Mouse (Mus musculus): ENCODE measurements at regions not wholly inside any gene's neighbourhood (a gene's known extent, or its start where the extent isn't known, plus 50 kb on each side); places are given as distances from the start of the nearest gene placed in this dataset.

DNA sequence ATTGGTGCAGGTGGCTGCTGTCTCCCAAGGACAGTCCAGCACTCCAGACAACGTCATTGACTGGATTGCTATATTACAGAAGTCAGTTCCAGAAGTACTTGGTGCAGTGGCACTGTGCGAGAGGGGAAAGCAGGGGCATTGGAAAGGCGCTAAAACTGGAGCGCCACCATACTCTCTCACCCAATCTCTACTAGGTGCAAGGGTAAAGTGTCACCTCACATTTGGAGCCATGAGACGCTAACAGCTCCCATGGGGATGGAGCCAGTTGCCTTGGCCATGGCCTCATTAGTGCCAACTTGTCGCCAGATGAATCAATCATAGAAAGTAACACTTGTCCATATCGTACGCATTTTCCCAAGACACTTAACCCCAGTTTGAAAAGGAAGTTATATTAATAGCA lies 1617.2 kb upstream of the Gulo start:
- Histone ChIP-seq H3K4me1 (ENCODE audit: control insufficient read depth, insufficient read depth, low read length) (no peaks in the 10 kb centered on the region), H3K27ac (ENCODE audit: insufficient read depth, low read depth, low read length) (no peak overlapping the region), H3K4me3 (ENCODE audit: insufficient read depth, low read length) (no peak overlapping the region)
- TF ChIP-seq CTCF (IDR thresholded peaks at IDR 0.05; ENCODE audit: low read depth, low read length) (no peak), POLR2A (IDR thresholded peaks at IDR 0.05; ENCODE audit: borderline replicate concordance, low read depth, low read length) (no peak)

DNA sequence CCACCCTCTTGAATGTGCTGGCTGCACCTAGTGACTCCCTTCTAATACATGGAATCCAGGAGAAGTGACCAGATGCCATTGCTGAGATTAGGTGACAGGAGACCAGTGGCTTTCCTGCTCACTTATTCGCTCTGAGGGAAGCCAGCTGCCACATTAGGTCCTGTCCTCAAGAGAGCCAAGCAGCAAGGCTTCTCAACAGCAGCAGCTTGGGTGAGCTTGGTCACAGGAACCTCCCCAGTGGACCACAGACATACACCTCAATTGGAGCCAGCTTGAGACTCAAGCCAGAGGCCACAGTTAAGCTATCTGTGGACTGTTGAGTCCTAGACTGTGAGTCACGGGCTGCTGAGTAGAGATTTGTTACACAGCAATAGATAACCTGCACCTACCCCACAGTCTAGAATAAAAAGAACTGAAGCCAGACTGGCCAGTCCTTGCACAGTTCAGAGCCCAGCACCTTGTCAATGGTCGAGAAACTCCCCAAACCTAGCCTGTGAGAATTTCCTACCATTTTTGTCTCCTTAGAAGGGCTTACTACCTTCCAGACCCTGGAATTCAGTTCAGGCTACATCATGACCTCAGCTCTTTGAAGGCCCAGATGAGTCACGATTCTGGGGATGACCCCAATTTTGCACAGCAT lies 1615.0 kb upstream of the Gulo start:
- no peaks in the 10 kb centered on the region for H3K4me1 ChIP-seq (ENCODE audit: control insufficient read depth, insufficient read depth, low read length)
- H3K4me3 ChIP-seq (ENCODE audit: insufficient read depth, low read length): no peak overlapping the region
- H3K27ac ChIP-seq (ENCODE audit: insufficient read depth, low read depth, low read length): no peak overlapping the region
- TF ChIP-seq POLR2A (IDR thresholded peaks at IDR 0.05; ENCODE audit: borderline replicate concordance, low read depth, low read length): no peak
- no peak for TF ChIP-seq CTCF (IDR thresholded peaks at IDR 0.05; ENCODE audit: low read depth, low read length)

DNA sequence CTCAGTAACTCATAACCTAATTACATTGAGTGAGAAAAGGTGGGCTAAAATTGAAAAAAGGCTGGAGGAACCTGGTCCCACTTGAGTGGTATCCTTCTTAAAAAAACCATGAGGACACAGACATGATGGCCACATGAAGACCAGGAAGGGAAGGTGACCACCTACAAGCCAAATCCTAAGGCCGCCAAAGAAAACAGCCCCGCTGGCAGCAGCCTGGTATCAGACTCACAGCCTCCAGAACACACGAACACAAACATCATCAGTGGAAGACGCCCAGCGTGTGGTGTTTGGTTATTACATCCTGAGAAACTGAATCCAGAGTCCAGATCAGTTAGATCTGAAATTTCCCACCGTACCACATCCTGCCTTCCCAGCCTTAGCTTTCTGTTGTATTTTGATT lies 1613.9 kb upstream of the Gulo start:
- no peak overlapping the region for H3K27ac ChIP-seq (ENCODE audit: insufficient read depth, low read depth, low read length)
- H3K4me1 ChIP-seq (ENCODE audit: control insufficient read depth, insufficient read depth, low read length): no peaks in the 10 kb centered on the region
- H3K4me3 ChIP-seq (ENCODE audit: insufficient read depth, low read length): no peak overlapping the region
- TF ChIP-seq CTCF (IDR thresholded peaks at IDR 0.05; ENCODE audit: low read depth, low read length): no peak
- no peak for TF ChIP-seq POLR2A (IDR thresholded peaks at IDR 0.05; ENCODE audit: borderline replicate concordance, low read depth, low read length)

DNA sequence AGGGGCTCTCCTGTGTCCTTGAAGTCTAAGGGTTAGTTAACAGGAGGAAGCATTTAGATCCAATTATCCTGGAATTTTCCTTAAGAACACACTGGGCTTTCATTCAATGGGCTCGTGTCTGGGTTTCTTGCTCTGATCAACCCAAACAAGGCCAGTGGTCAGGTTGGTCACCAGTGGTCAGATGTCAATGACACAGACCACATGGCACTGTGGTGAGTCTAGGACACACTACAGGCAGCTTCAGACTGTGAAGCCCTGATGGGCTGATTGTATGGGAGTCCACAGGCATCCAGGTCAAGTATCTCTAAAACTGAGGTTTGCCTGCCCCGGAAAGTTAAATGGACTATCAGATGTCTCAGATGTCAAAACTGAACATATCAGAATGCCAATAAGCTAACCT lies 1612.5 kb upstream of the Gulo start:
- Histone ChIP-seq H3K4me1 (ENCODE audit: control insufficient read depth, insufficient read depth, low read length) (no peaks in the 10 kb centered on the region), H3K4me3 (ENCODE audit: insufficient read depth, low read length) (no peak overlapping the region), H3K27ac (ENCODE audit: insufficient read depth, low read depth, low read length) (no peak overlapping the region)
- TF ChIP-seq CTCF (IDR thresholded peaks at IDR 0.05; ENCODE audit: low read depth, low read length): no peak

DNA sequence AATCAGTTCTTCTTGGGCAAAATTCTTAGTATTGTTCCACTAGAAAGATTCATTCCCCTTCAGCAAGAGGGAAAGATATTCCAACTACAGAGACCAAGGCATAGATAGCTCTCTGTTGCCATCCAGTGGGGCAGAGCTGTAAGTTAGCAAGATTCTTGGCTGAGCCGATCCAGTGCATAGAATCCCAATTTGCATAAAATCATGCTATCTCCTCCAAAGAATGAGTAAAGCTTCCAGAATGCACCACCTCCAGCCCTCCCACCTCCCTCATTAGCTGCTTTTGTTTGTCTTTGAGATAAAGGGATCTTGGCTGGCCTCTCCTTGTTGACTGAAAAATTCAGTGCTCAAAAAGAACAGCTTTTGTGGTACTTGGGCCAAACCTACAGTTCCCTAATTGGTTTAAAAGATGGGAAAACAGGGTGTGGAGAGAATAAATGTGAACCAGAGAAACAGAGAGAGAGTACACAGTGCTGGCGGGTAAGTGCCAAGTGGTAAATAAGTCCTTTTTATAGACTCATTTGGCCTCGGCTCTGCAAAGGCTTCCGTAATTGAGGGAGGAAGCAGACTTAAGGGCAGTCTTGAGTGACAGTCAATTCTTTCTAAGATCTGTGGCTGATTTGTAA lies 1612.0 kb upstream of the Gulo start:
- TF ChIP-seq POLR2A (IDR thresholded peaks at IDR 0.05; ENCODE audit: borderline replicate concordance, low read depth, low read length) (no peak), CTCF (IDR thresholded peaks at IDR 0.05; ENCODE audit: low read depth, low read length) (no peak)
- Histone ChIP-seq H3K27ac (ENCODE audit: insufficient read depth, low read depth, low read length) (no peak overlapping the region), H3K4me1 (ENCODE audit: control insufficient read depth, insufficient read depth, low read length) (no peaks in the 10 kb centered on the region), H3K4me3 (ENCODE audit: insufficient read depth, low read length) (no peak overlapping the region)

DNA sequence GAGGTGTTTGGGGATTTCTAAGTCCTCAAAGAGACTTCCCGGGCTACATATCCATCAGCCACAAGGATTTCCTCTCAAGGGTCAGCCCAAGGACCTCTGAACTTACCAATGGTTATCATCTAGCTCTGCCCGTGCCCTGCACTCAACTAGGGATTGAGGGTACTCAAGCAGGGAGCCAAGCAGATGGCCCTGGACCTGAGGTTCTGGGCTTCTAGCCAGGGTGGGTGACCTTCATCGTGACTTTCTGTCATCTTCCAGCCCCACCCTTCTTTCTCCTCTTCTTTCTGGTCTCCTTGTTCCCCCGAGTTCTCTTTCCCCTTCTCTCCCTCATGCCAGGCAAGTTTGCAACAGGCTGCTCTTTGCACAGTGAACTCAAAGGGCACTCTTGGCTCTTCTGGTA lies 1610.6 kb upstream of the Gulo start:
- TF ChIP-seq POLR2A (IDR thresholded peaks at IDR 0.05; ENCODE audit: borderline replicate concordance, low read depth, low read length): no peak
- Histone ChIP-seq H3K4me3 (ENCODE audit: insufficient read depth, low read length) (no peak overlapping the region), H3K4me1 (ENCODE audit: control insufficient read depth, insufficient read depth, low read length) (no peaks in the 10 kb centered on the region), H3K27ac (ENCODE audit: insufficient read depth, low read depth, low read length) (no peak overlapping the region)

DNA sequence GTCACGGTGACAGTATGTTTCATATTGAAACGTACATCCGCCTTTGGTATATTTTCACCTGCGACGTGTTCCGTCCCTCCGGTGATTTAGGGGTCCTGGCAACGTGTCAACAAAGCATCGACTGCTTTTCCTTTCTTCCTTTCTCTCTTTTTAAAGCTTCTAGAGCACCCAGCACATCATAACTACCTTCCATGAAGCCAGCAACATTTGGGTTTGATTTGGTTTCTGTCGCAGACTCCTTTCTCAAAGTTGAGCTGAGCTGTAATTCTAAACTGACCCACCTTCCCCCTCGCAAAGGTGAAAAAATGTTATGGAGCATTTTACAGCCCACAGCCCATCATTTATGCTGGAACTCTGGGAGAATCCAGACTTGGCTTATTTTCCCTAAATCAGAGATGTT lies 1605.4 kb upstream of the Gulo start:
- TF ChIP-seq POLR2A (IDR thresholded peaks at IDR 0.05; ENCODE audit: borderline replicate concordance, low read depth, low read length): no peak
- TF ChIP-seq CTCF (IDR thresholded peaks at IDR 0.05; ENCODE audit: low read depth, low read length): no peak
- H3K4me3 ChIP-seq (ENCODE audit: insufficient read depth, low read length): no peak overlapping the region
- no peaks in the 10 kb centered on the region for H3K4me1 ChIP-seq (ENCODE audit: control insufficient read depth, insufficient read depth, low read length)
- no peak overlapping the region for H3K27ac ChIP-seq (ENCODE audit: insufficient read depth, low read depth, low read length)

DNA sequence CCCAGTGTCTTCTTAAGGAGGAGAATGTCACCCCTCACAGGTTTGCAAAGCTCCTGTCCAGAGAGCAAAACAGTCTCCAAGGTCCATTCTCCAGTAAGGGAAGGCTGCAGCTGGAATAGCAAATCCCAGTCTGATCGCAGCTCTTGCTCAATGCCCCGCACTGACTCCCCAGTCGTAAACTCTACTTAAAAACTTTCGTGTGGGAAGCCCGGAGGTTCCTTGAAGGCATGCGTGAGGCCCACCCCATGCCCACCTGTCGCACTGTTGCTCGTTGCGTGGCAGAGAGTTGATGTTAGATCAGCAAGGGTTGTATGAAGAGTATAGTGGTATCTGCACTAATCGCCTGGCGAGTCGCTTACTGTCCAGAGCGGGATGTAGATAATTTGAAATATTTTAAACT lies 1604.7 kb upstream of the Gulo start:
- H3K4me3 ChIP-seq (ENCODE audit: insufficient read depth, low read length): no peak overlapping the region
- H3K27ac ChIP-seq (ENCODE audit: insufficient read depth, low read depth, low read length): no peak overlapping the region
- no peaks in the 10 kb centered on the region for H3K4me1 ChIP-seq (ENCODE audit: control insufficient read depth, insufficient read depth, low read length)
- no peak for TF ChIP-seq POLR2A (IDR thresholded peaks at IDR 0.05; ENCODE audit: borderline replicate concordance, low read depth, low read length)
- TF ChIP-seq CTCF (IDR thresholded peaks at IDR 0.05; ENCODE audit: low read depth, low read length): no peak

DNA sequence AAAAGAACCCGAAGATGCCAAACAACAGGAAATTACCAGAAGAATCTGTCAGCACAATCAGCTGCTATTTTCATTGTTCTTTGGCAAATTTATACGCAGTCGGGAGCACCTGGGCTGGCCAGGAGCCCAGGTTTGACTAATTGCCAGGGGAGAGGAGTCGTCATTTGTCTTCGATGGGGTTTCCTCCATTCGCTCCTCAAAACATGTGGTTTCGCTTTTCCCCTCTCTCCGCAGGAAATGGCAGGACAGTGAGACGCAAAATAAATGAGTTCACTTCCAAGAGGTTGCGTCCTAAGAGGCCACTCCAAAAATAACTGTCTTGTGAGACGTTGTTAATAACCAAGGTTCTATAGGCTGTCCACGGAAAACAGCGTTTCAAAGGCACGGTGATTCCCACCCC lies 1604.2 kb upstream of the Gulo start:
- TF ChIP-seq CTCF (IDR thresholded peaks at IDR 0.05; ENCODE audit: low read depth, low read length) (no peak), POLR2A (IDR thresholded peaks at IDR 0.05; ENCODE audit: borderline replicate concordance, low read depth, low read length) (no peak)
- no peaks in the 10 kb centered on the region for H3K4me1 ChIP-seq (ENCODE audit: control insufficient read depth, insufficient read depth, low read length)
- no peak overlapping the region for H3K4me3 ChIP-seq (ENCODE audit: insufficient read depth, low read length)
- no peak overlapping the region for H3K27ac ChIP-seq (ENCODE audit: insufficient read depth, low read depth, low read length)

DNA sequence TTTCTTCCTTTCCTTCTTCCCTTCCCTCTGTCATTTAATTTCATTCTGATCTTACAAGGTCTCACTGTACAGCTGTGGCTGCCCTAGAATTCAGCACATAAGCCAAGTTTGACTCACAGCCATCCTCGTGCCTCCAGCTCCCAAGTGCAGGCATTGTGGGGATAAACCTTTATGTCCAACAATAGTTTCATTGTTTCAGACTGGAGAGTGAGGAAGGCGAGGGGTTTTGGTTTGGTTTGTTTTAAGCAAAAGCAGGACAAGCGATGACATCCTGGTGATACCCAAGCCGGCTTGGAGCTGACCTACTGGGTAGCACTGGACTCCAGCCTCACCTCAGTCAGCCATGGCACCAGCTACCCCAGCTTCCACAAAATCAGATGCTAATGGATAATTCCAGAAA lies 1603.5 kb upstream of the Gulo start:
- H3K27ac ChIP-seq (ENCODE audit: insufficient read depth, low read depth, low read length): no peak overlapping the region
- H3K4me1 ChIP-seq (ENCODE audit: control insufficient read depth, insufficient read depth, low read length): no peaks in the 10 kb centered on the region
- no peak overlapping the region for H3K4me3 ChIP-seq (ENCODE audit: insufficient read depth, low read length)
- TF ChIP-seq CTCF (IDR thresholded peaks at IDR 0.05; ENCODE audit: low read depth, low read length): no peak
- no peak for TF ChIP-seq POLR2A (IDR thresholded peaks at IDR 0.05; ENCODE audit: borderline replicate concordance, low read depth, low read length)

DNA sequence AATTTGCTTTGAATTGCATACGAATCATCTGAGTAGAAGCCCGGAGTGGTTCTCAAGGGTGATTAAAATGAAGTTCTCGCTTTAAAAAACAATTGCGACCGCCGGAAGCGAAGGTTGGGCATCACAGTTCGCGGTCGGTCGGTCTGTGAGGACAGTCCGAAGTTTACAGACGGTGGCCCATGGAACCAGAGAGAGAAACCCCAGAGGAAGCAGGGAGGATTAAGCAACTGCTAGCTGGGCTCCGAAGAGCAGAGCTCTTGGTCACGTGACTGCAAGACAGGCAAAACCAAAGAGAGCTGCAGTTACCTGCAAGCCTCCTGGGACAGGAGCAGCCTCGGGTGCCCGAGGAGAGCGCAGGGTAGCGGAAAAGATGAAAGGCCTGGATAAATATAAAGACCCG lies 1599.3 kb upstream of the Gulo start:
- Histone ChIP-seq H3K4me3 (ENCODE audit: insufficient read depth, low read length) (no peak overlapping the region), H3K4me1 (ENCODE audit: control insufficient read depth, insufficient read depth, low read length) (no peaks in the 10 kb centered on the region), H3K27ac (ENCODE audit: insufficient read depth, low read depth, low read length) (no peak overlapping the region)
- no peak for TF ChIP-seq CTCF (IDR thresholded peaks at IDR 0.05; ENCODE audit: low read depth, low read length)
- no peak for TF ChIP-seq POLR2A (IDR thresholded peaks at IDR 0.05; ENCODE audit: borderline replicate concordance, low read depth, low read length)

Measured in bone marrow macrophage, adult 2 months (primary cell).